Mouse (Mus musculus) hindbrain, embryonic 14.5 days (tissue): ENCODE measurements at regions not wholly inside any gene's neighbourhood (a gene's known extent, or its start where the extent isn't known, plus 50 kb on each side); places are given as distances from the start of the nearest gene placed in this dataset.

ENCODE experiments used
- ATAC-seq: fragments of 200-750 bp; cut with Nextera tagmentation; 2 replicates; pipeline ENCODE4 v1.8.0; 2017; ENCODE audit warnings: moderate number of reproducible peaks, mild to moderate bottlenecking, moderate TSS enrichment, moderate library complexity; ENCODE audit not compliant: low FRiP score
- DNase-seq: peaks from one replicate; pipeline ENCODE4 v3.0.0-alpha.2; 2015; ENCODE audit warnings: low spot score
- H3K27ac ChIP-seq: fragments of 300-500 bp; sonication (generic); 2 replicates; pipeline ENCODE4 v1.5.1; 2014; ENCODE audit warnings: mild to moderate bottlenecking, moderate library complexity
- H3K27me3 ChIP-seq: fragments of 300-500 bp; sonication (generic); 2 replicates; pipeline ENCODE4 v1.6.1; 2014; ENCODE audit warnings: mild to moderate bottlenecking, low read length, mixed read lengths; ENCODE audit not compliant: control insufficient read depth, insufficient read depth
- H3K36me3 ChIP-seq: fragments of 300-500 bp; sonication (generic); replicated peaks from 2 replicates; pipeline ENCODE4 v1.6.1; 2014; ENCODE audit not compliant: control insufficient read depth, insufficient read depth
- H3K4me1 ChIP-seq: fragments of 300-500 bp; sonication (generic); replicated peaks from 2 replicates; pipeline ENCODE4 v1.6.1; 2014; ENCODE audit warnings: antibody characterized with exemption, low read length, mixed read lengths; ENCODE audit not compliant: control insufficient read depth, insufficient read depth
- H3K4me2 ChIP-seq: fragments of 300-500 bp; sonication (generic); replicated peaks from 2 replicates; pipeline ENCODE4 v1.6.1; 2014; ENCODE audit warnings: mild to moderate bottlenecking, moderate library complexity
- H3K4me3 ChIP-seq: fragments of 300-500 bp; sonication (generic); replicated peaks from 2 replicates; pipeline ENCODE4 v1.5.1; 2014; ENCODE audit warnings: mild to moderate bottlenecking, low read length
- H3K9ac ChIP-seq: fragments of 300-500 bp; sonication (generic); 2 replicates; pipeline ENCODE4 v1.6.1; 2014
- H3K9me3 ChIP-seq: fragments of 300-500 bp; sonication (generic); 2 replicates; pipeline ENCODE4 v1.6.1; 2016; ENCODE audit warnings: low read length; ENCODE audit not compliant: control insufficient read depth
- WGBS: fragments of 180-500 bp; shearing (Covaris S2); extraction: QIAGEN DNeasy Blood & Tissue Kit; methylation state at CpG from one replicate; pipeline ENCODE4 v1.1.7; 2014; 5-methylcytosine and 5-hydroxymethylcytosine counted together

GRCm38 (mm10) chr10:35654548-35655180 lies 57.0 kb downstream of the Amd2 start:
- Histone ChIP-seq H3K27me3 (no peaks in the 10 kb centered on the region), H3K9me3 (no peaks in the 10 kb centered on the region), H3K36me3 (no peaks in the 10 kb centered on the region), H3K9ac (no peak overlapping the region), H3K4me3 (no peak overlapping the region), H3K4me2 (no peak overlapping the region), H3K4me1 (peaks cover 5% of the 10 kb centered on the region; the same call in 1 of the 2 replicates), H3K27ac (peak overlapping the region; percentile 12; the same call in 1 of the 2 replicates)
- ATAC-seq: peak; percentile 89; the same call in 1 of the 2 replicates
- peak; percentile 54 for DNase-seq

- no peak overlapping the region for H3K4me2 ChIP-seq
- no peak overlapping the region for H3K9ac ChIP-seq
- WGBS: 53% methylated on average over 2 of the region's 2 CpGs
- H3K4me1 ChIP-seq: peaks cover 5% of the 10 kb centered on the region; the same call in 1 of the 2 replicates
- no peaks in the 10 kb centered on the region for H3K36me3 ChIP-seq
- H3K9me3 ChIP-seq: no peaks in the 10 kb centered on the region
- H3K27me3 ChIP-seq: no peaks in the 10 kb centered on the region
- DNase-seq (no peak), ATAC-seq (no peak)
- no peak overlapping the region for H3K27ac ChIP-seq
- no peak overlapping the region for H3K4me3 ChIP-seq
Observed at GRCm38 (mm10) chr10:35649930-35650329, 61.8 kb downstream of the Amd2 start.

GRCm38 (mm10) chr10:35620853-35621252 lies 90.8 kb downstream of the Amd2 start:
- Histone ChIP-seq H3K4me2 (no peak overlapping the region), H3K9ac (no peak overlapping the region), H3K4me1 (no peaks in the 10 kb centered on the region), H3K9me3 (no peaks in the 10 kb centered on the region), H3K27ac (no peak overlapping the region), H3K36me3 (no peaks in the 10 kb centered on the region), H3K4me3 (no peak overlapping the region), H3K27me3 (no peaks in the 10 kb centered on the region)
- WGBS: 87% methylated on average over 1 of the region's 1 CpGs
- ATAC-seq: no peak
- DNase-seq: no peak

GRCm38 (mm10) chr10:35586251-35586650 lies 125.4 kb downstream of the Amd2 start:
- H3K4me3 ChIP-seq: no peak overlapping the region
- no peak overlapping the region for H3K4me2 ChIP-seq
- H3K9ac ChIP-seq: no peak overlapping the region
- no peak for DNase-seq
- H3K27me3 ChIP-seq: no peaks in the 10 kb centered on the region
- 80% methylated on average over 1 of the region's 1 CpGs for WGBS
- H3K36me3 ChIP-seq: no peaks in the 10 kb centered on the region
- no peak overlapping the region for H3K27ac ChIP-seq
- H3K4me1 ChIP-seq: no peaks in the 10 kb centered on the region
- ATAC-seq: no peak
- H3K9me3 ChIP-seq: no peaks in the 10 kb centered on the region
